Mouse (Mus musculus) thymus, adult 2 months (tissue): Measurements from ENCODE around the gene Ppp1r21. TPM values are rescaled to one million over a fixed set of nuclear protein-coding genes. Genes with fewer than 3 reads are reported as not detected.

ENCODE experiments used
- DNase-seq: peaks from one replicate; pipeline ENCODE4 v3.0.0; 2021
- H3K27ac ChIP-seq: fragments of 200-500 bp; 2 replicates; pipeline ENCODE4 v1.5.1; 2012; ENCODE audit warnings: low read length, control low read depth; ENCODE audit not compliant: control insufficient read depth, insufficient read depth
- H3K27me3 ChIP-seq: fragments of 200-500 bp; 2 replicates; pipeline ENCODE4 v1.6.1; 2012; ENCODE audit warnings: mild to moderate bottlenecking, low read length, moderate library complexity, mixed read lengths; ENCODE audit not compliant: control insufficient read depth, insufficient read depth
- H3K36me3 ChIP-seq: fragments of 200-500 bp; 2 replicates; pipeline ENCODE4 v1.6.1; 2012; ENCODE audit warnings: mild to moderate bottlenecking, low read length, moderate library complexity; ENCODE audit not compliant: control insufficient read depth, insufficient read depth
- H3K4me1 ChIP-seq: fragments of 200-500 bp; replicated peaks from 2 replicates; pipeline ENCODE4 v1.6.1; 2012; ENCODE audit warnings: low read length; ENCODE audit not compliant: control insufficient read depth, insufficient read depth
- H3K4me3 ChIP-seq: fragments of 200-500 bp; 2 replicates; pipeline ENCODE4 v1.5.1; 2012; ENCODE audit warnings: mild to moderate bottlenecking, low read length, control low read depth, moderate library complexity; ENCODE audit not compliant: control insufficient read depth, insufficient read depth
- CTCF ChIP-seq: fragments of 200-500 bp; IDR thresholded peaks from 2 replicates; pipeline ENCODE4 v1.5.1; 2012; ENCODE audit warnings: mild to moderate bottlenecking, control low read depth, low read length, moderate library complexity, borderline replicate concordance; ENCODE audit not compliant: control insufficient read depth, poor library complexity, insufficient read depth; ENCODE audit errors: extremely low read depth
- POLR2A ChIP-seq: fragments of 200-500 bp; IDR thresholded peaks from 2 replicates; pipeline ENCODE4 v1.6.1; 2012; ENCODE audit warnings: mild to moderate bottlenecking, low read length, control low read depth, moderate library complexity; ENCODE audit not compliant: control insufficient read depth, poor library complexity, insufficient read depth; ENCODE audit errors: extremely low read depth
- WGBS: fragments of 180-500 bp; shearing (Covaris S2); methylation state at CpG from one replicate; pipeline ENCODE4 v1.1.7; 2018; 5-methylcytosine and 5-hydroxymethylcytosine counted together
- polyA plus RNA-seq: library from polyadenylated mRNA; depleted of rRNA; stranded (reverse); fragments of >200 nt; gene quantifications from 2 replicates; pipeline ENCODE4 v1.2.3, GENCODE M21; 2012

Ppp1r21 gene
- polyA plus RNA-seq, 1 experiment = 40.9 TPM

- WGBS = 96% methylated on average over 13 of the region's 13 CpGs
- Histone ChIP-seq H3K4me1 (peaks cover 18% of the 10 kb centered on the region), H3K36me3 (no peaks in the 10 kb centered on the region), H3K4me3 (no peak overlapping the region), H3K27ac (no peak overlapping the region), H3K27me3 (no peaks in the 10 kb centered on the region)
- TF ChIP-seq CTCF (no peak), POLR2A (no peak)
- no peak for DNase-seq
Measured at GRCm38 (mm10) chr17:88625350-88625749, 95.4 kb downstream of the Ppp1r21 start.

DNA sequence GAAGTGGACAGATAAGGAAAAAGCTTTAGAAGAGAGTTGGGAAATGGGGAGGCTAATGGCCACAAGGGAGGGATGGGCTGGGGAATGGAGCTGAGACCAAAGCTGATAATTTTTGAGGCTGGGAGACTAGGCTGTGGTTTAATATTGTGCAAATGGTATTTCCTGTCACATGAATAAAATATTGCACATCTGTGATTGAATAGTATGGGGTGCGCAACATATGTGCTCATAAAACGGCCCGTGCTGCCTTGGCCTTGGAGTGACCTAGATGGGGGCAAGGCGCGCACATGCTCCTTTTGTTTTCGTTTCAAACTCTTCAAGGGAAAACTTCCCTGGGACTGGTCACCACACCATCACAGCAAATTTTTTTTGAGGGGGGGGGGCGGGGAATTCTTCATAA lies 96.0 kb downstream of the Ppp1r21 start:
- 87% methylated on average over 7 of the region's 7 CpGs for WGBS
- Histone ChIP-seq H3K27me3 (no peaks in the 10 kb centered on the region), H3K4me3 (no peak overlapping the region), H3K27ac (no peak overlapping the region), H3K36me3 (no peaks in the 10 kb centered on the region), H3K4me1 (peaks cover 17% of the 10 kb centered on the region)
- TF ChIP-seq CTCF (no peak), POLR2A (no peak)
- DNase-seq = no peak

GRCm38 (mm10) chr17:88626347-88626811 lies 96.5 kb downstream of the Ppp1r21 start:
- DNase-seq = no peak

GRCm38 (mm10) chr17:88627150-88627549 lies 97.2 kb downstream of the Ppp1r21 start:
- Histone ChIP-seq H3K27ac (no peak overlapping the region), H3K4me1 (peaks cover 5% of the 10 kb centered on the region), H3K36me3 (no peaks in the 10 kb centered on the region), H3K27me3 (no peaks in the 10 kb centered on the region), H3K4me3 (no peak overlapping the region)
- WGBS = 78% methylated on average over 7 of the region's 7 CpGs
- TF ChIP-seq POLR2A (no peak), CTCF (no peak)
- DNase-seq = no peak

More at GRCm38 (mm10) chr17:88626347-88626811, 96.5 kb downstream of the Ppp1r21 start:
- no peak for TF ChIP-seq POLR2A
- no peak for TF ChIP-seq CTCF
- H3K4me3 ChIP-seq = no peak overlapping the region
- H3K27ac ChIP-seq = no peak overlapping the region
- H3K4me1 ChIP-seq = peaks cover 12% of the 10 kb centered on the region
- no peaks in the 10 kb centered on the region for H3K27me3 ChIP-seq
- no peaks in the 10 kb centered on the region for H3K36me3 ChIP-seq
- 92% methylated on average over 7 of the region's 7 CpGs for WGBS

DNA sequence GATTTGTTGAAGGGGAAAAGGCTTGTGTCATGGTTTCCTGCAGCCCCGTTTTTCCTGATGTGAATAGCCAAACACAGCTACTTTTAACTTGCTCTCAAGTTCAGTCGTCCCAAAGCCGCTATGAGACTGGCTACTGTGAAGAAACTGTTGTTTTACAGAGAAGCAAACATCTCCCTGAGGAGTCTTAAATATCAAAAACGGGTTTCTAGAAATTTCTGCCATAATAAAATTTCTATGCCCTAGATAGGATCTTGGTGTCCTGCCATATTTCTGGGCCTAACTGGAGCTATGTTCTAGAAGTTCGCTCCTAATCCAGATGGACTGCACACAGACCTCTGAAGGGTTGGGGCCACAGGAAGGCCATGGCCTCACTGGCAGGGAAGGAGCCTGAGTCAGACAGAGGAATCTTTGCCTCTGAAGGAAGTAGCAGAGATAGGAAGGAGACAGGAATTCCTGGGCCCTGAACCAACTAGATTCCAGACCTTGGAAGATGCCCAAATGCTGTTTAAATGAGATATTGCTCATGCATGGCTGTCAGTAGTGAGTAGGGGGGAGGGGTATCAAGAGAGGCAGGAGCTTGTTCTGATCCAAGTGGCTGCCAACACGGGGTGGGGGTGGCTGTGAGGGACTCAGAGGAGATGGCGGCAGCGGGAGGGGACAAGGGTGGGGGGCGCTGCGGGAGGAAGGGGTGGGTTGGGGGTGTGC lies 98.9 kb downstream of the Ppp1r21 start:
- Histone ChIP-seq H3K4me1 (peaks cover 4% of the 10 kb centered on the region; the same call in 1 of the 2 replicates), H3K27ac (no peak overlapping the region), H3K27me3 (no peaks in the 10 kb centered on the region), H3K36me3 (no peaks in the 10 kb centered on the region), H3K4me3 (no peak overlapping the region)
- WGBS = 77% methylated on average over 10 of the region's 10 CpGs
- DNase-seq = no peak
- no peak for TF ChIP-seq CTCF
- TF ChIP-seq POLR2A = no peak

DNA sequence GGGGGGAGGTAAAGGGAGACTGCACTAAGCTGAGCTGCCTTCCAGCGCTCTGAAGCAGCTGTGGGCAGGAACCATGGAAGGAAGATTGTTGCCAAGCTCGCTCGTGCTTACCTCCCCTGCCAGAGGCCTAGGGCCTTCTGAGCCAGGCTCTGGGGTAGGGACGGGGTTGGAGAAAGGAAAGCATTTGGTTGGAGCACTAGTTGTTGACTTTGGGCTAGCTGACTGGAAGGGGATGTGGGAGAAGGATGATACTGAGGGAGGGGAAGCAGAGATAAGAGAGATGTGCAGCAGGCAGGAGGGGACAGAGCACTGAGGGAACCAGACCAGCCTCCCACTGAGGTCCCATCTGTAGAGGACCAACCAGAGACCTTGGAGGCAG lies 99.5 kb downstream of the Ppp1r21 start:
- H3K4me1 ChIP-seq = peaks cover 4% of the 10 kb centered on the region; the same call in 1 of the 2 replicates
- DNase-seq = no peak
- H3K27me3 ChIP-seq = no peaks in the 10 kb centered on the region
- 71% methylated on average over 4 of the region's 4 CpGs for WGBS
- no peak overlapping the region for H3K4me3 ChIP-seq
- TF ChIP-seq POLR2A = no peak
- no peak for TF ChIP-seq CTCF
- H3K27ac ChIP-seq = no peak overlapping the region
- H3K36me3 ChIP-seq = no peaks in the 10 kb centered on the region

GRCm38 (mm10) chr17:88629931-88630553 lies 100.1 kb downstream of the Ppp1r21 start:
- H3K4me1 ChIP-seq = peaks cover 4% of the 10 kb centered on the region; the same call in 1 of the 2 replicates
- no peak for DNase-seq

More at GRCm38 (mm10) chr17:88629931-88630553, 100.1 kb downstream of the Ppp1r21 start:
- Histone ChIP-seq H3K27ac (no peak overlapping the region), H3K4me3 (no peak overlapping the region), H3K36me3 (no peaks in the 10 kb centered on the region), H3K27me3 (no peaks in the 10 kb centered on the region)
- TF ChIP-seq POLR2A (no peak), CTCF (no peak)
- 90% methylated on average over 11 of the region's 11 CpGs for WGBS
